Mouse (Mus musculus) right cerebral cortex, adult 18-20 months (tissue): ENCODE measurements at regions not wholly inside any gene's neighbourhood (a gene's known extent, or its start where the extent isn't known, plus 50 kb on each side); places are given as distances from the start of the nearest gene placed in this dataset.
A peak's percentile ranks its signal among the peaks of the same experiment; 100 is the strongest.
"Not testable (repeated sequence)": the region's sequence is repeated elsewhere in the genome, so short reads cannot be mapped to it uniquely, and the experiment has no call there.

Experiments used
- DNase-seq: peaks from one replicate; pipeline ENCODE4 v3.0.0; 2022; ENCODE audit warnings: mixed read lengths

- peak; percentile 36 for DNase-seq
These were observed 168.9 kb upstream of the Plcxd3 start for GRCm38 (mm10) chr15:4206371-4206770.

GRCm38 (mm10) chr15:4213371-4213770 lies 161.9 kb upstream of the Plcxd3 start:
- DNase-seq = no peak

DNA sequence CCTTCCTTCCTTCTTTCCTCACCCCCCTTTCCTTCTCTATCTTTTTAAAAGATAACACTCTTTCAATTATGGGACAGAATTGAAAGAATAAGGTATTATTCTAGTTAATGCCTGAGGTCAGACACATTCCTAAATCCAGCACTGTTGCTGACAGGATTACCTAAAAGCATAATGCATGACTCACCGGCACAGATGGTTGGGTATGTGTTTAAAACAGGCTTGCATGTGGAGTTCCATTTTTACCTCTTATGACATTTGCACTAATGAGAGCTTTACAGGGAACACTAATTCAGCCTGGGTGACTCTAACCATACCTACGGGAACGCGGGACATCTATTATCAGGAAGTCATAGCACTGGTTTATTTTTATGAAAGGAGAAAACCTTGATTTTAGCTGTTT lies 156.2 kb upstream of the Plcxd3 start:
- DNase-seq = peak; percentile 69

GRCm38 (mm10) chr15:4228055-4228454 lies 147.2 kb upstream of the Plcxd3 start:
- no peak for DNase-seq

DNA sequence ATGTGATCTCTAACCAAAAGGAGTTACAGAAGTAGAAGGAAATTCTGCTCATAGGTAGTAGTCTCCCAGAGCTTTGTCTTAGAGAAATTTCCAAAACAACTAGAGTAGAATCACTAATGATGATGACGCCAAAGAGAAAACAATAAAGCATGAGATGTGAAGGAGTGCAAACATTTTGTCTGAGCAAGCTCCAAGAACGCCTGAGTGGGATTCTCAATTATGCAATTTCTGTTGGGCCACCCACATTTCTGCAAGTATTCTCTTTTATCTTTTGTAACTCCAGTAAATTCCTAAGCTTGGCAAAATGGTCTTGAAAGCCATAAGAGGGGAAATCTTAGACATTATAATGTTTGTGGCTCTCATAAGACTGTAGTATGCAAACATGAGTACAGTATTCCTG lies 134.6 kb upstream of the Plcxd3 start:
- DNase-seq = peak; percentile 11

- DNase-seq = no peak
These were observed 127.6 kb upstream of the Plcxd3 start for GRCm38 (mm10) chr15:4247637-4248136.

GRCm38 (mm10) chr15:4264601-4265000 lies 110.7 kb upstream of the Plcxd3 start:
- peak; percentile 14 for DNase-seq

GRCm38 (mm10) chr15:4269835-4270234 lies 105.5 kb upstream of the Plcxd3 start:
- DNase-seq = no peak

- DNase-seq = no peak
These were observed 98.3 kb upstream of the Plcxd3 start for GRCm38 (mm10) chr15:4277011-4277410.

DNA sequence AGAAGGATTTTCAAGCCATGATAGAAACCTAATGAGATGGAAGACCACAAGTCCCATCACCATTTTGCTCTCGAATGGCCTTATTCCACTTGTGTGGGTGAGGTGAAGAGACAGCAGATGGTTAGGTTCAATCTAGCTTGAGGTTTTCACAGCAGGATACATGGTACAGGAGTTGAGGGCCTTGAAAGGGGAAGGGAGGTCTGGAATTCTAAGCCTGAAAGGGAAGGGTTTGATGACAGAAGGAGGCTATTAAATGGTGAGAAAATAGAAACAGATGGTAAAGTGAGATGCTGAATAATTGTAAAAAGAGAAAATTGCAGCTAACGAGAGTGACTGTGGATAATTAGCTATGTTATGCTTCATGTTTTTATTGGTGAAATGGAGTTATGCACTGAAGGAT lies 67.8 kb upstream of the Plcxd3 start:
- no peak for DNase-seq

DNA sequence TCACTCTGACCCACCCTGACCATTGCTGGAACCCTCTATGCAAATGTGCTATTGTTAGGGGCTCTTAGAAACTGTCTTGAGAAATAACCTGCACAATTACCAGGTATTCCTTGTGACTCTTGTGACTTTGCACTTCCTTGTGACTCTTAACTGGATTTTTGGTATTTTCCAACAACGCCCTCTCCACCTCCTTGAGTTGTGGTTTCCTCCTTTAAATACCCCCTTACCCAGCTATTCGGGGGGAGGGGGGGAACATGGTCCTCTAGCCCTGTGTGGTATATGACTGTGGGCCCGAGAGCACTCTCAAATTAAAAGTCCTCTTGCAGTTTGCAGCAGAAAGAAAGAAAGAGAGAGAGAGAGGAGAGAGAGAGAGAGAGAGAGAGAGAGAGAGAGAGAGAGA lies 61.6 kb upstream of the Plcxd3 start:
- DNase-seq = not testable (repeated sequence)

- DNase-seq = peak; percentile 13
These were observed 59.4 kb upstream of the Plcxd3 start for GRCm38 (mm10) chr15:4315897-4316296.
